Mouse (Mus musculus): ENCODE measurements around the gene Klf12.

- no peak for TF ChIP-seq CTCF (IDR thresholded peaks at IDR 0.05; ENCODE audit: borderline replicate concordance, insufficient read depth, low read depth, low read length)
- TF ChIP-seq POLR2A (IDR thresholded peaks at IDR 0.05; ENCODE audit: borderline replicate concordance, insufficient read depth, low read length), result no peak
Measured at GRCm38 (mm10) chr14:99886503-99886902, 398.0 kb downstream of the Klf12 start.
